Mouse (Mus musculus): ENCODE results near the gene Sec22b. TPM values are rescaled to one million over a fixed set of nuclear protein-coding genes. Genes with fewer than 3 reads are reported as not detected.

The Sec22b gene
- polyA plus RNA-seq, 1 experiment from 2014 or later: 147 TPM

GRCm38 (mm10) chr3:97949946-97950345 is 49.0 kb downstream of the Sec22b start:
- Histone ChIP-seq H3K4me3 (ENCODE audit: low read length) (no peak overlapping the region), H3K9ac (replicated peaks; ENCODE audit: low read length) (no peak overlapping the region), H3K27me3 (ENCODE audit: insufficient read depth, low read length) (no peaks in the 10 kb centered on the region), H3K27ac (ENCODE audit: low read length) (no peak overlapping the region), H3K9me3 (ENCODE audit: low read length) (no peaks in the 10 kb centered on the region), H3K4me1 (ENCODE audit: insufficient read depth, low read length) (peaks cover 6% of the 10 kb centered on the region; the same call in 1 of the 2 replicates), H3K4me2 (replicated peaks; ENCODE audit: low read depth, low read length) (no peak overlapping the region), H3K36me3 (ENCODE audit: insufficient read depth, low read length) (no peaks in the 10 kb centered on the region)
- 71% methylated on average over 5 of the region's 5 CpGs for WGBS
- no peak for ATAC-seq (ENCODE audit: low FRiP score, low TSS enrichment)

DNA sequence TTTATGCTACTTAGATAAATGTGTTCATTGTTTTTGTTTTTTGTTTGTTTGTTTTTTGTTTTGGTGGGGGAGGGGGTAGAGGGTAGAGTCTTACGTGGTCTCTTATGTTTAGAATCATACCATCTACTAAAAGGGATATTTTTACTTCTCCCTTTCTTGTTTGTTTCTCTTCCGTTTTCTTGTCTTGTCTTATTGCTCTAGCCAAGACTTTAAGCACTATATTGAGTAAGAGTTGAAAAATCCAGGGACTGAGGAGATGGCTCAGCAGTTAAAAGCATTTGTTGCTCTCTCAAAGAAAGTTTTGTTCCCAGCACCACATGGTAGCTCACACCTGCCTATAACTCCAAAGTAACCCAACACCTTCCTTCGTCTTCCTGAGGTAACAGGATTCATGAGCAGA is 50.1 kb downstream of the Sec22b start:
- no peaks in the 10 kb centered on the region for H3K27me3 ChIP-seq (ENCODE audit: insufficient read depth, low read length)
- H3K9ac ChIP-seq (replicated peaks; ENCODE audit: low read length): no peak overlapping the region
- 77% methylated on average over 3 of the region's 3 CpGs for WGBS
- ATAC-seq (ENCODE audit: low FRiP score, low TSS enrichment): no peak
- no peak overlapping the region for H3K27ac ChIP-seq (ENCODE audit: low read length)
- H3K4me1 ChIP-seq (ENCODE audit: insufficient read depth, low read length): peaks cover 7% of the 10 kb centered on the region; the same call in 1 of the 2 replicates
- H3K36me3 ChIP-seq (ENCODE audit: insufficient read depth, low read length): no peaks in the 10 kb centered on the region
- no peaks in the 10 kb centered on the region for H3K9me3 ChIP-seq (ENCODE audit: low read length)
- no peak overlapping the region for H3K4me2 ChIP-seq (replicated peaks; ENCODE audit: low read depth, low read length)
- no peak overlapping the region for H3K4me3 ChIP-seq (ENCODE audit: low read length)

DNA sequence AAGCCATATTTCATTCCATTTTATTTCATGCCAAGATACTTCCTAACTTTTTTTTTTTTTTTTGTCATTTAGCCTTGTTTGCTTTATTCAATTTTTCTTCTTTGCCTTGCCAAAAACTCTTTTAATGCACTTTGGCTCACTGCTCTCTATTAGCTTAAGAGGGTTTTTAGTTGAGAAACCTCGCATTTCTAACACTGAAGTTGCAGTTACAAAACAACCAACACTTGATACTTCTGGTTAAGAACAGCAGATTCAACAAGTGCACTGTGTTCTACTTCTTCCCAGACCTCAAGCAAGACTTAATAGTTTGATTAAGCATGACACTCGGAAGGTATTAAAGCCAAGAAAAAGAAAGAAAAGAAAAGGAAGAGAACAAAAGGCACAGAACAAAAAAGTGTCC is 52.2 kb downstream of the Sec22b start:
- ATAC-seq (ENCODE audit: low FRiP score, low TSS enrichment): no peak
- Histone ChIP-seq H3K9me3 (ENCODE audit: low read length) (no peaks in the 10 kb centered on the region), H3K36me3 (ENCODE audit: insufficient read depth, low read length) (no peaks in the 10 kb centered on the region), H3K4me3 (ENCODE audit: low read length) (no peak overlapping the region), H3K27me3 (ENCODE audit: insufficient read depth, low read length) (no peaks in the 10 kb centered on the region), H3K4me1 (ENCODE audit: insufficient read depth, low read length) (0 out of 2 replicates have a peak, but pooled peaks cover 5% of the 10 kb centered on the region), H3K4me2 (replicated peaks; ENCODE audit: low read depth, low read length) (no peak overlapping the region), H3K9ac (replicated peaks; ENCODE audit: low read length) (no peak overlapping the region), H3K27ac (ENCODE audit: low read length) (no peak overlapping the region)
- WGBS: 92% methylated on average over 2 of the region's 2 CpGs

GRCm38 (mm10) chr3:97956322-97956721 is 55.3 kb downstream of the Sec22b start:
- ATAC-seq (ENCODE audit: low FRiP score, low TSS enrichment): no peak
- WGBS: 46% methylated on average over 6 of the region's 6 CpGs
- H3K4me2 ChIP-seq (replicated peaks; ENCODE audit: low read depth, low read length): no peak overlapping the region

DNA sequence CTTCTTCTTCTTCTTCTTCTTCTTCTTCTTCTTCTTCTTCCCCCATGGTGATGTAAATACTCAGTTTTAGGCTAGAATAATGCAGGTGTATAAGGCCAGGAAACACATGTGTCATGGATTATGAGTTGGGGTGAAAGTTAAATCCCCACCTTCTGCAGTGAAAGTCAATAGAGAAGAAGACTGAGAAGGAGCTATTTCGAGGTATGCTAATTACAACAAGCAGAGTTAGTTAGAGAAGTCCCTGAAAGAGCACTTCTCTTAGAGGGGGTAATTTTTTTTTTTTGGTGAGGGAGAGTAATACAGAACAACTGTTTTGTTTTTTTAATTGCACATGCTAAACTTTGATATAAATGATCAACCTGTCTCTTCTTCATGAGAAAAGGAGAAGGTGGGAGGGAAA is 55.9 kb downstream of the Sec22b start:
- no peak overlapping the region for H3K9ac ChIP-seq (replicated peaks; ENCODE audit: low read length)
- H3K4me1 ChIP-seq (ENCODE audit: insufficient read depth, low read length): peaks cover 10% of the 10 kb centered on the region; the same call in 1 of the 2 replicates
- H3K9me3 ChIP-seq (ENCODE audit: low read length): no peaks in the 10 kb centered on the region
- 78% methylated on average over 1 of the region's 1 CpGs for WGBS
- no peak overlapping the region for H3K27ac ChIP-seq (ENCODE audit: low read length)
- H3K36me3 ChIP-seq (ENCODE audit: insufficient read depth, low read length): no peaks in the 10 kb centered on the region
- no peak overlapping the region for H3K4me3 ChIP-seq (ENCODE audit: low read length)
- H3K27me3 ChIP-seq (ENCODE audit: insufficient read depth, low read length): no peaks in the 10 kb centered on the region
- ATAC-seq (ENCODE audit: low FRiP score, low TSS enrichment): no peak
- H3K4me2 ChIP-seq (replicated peaks; ENCODE audit: low read depth, low read length): no peak overlapping the region

More at GRCm38 (mm10) chr3:97956322-97956721, 55.3 kb downstream of the Sec22b start:
- Histone ChIP-seq H3K27me3 (ENCODE audit: insufficient read depth, low read length) (no peaks in the 10 kb centered on the region), H3K27ac (ENCODE audit: low read length) (no peak overlapping the region), H3K36me3 (ENCODE audit: insufficient read depth, low read length) (no peaks in the 10 kb centered on the region), H3K4me1 (ENCODE audit: insufficient read depth, low read length) (peaks cover 7% of the 10 kb centered on the region; the same call in 1 of the 2 replicates), H3K9me3 (ENCODE audit: low read length) (no peaks in the 10 kb centered on the region), H3K9ac (replicated peaks; ENCODE audit: low read length) (no peak overlapping the region), H3K4me3 (ENCODE audit: low read length) (no peak overlapping the region)

GRCm38 (mm10) chr3:97960783-97961594 is 60.0 kb downstream of the Sec22b start:
- no peak overlapping the region for H3K27ac ChIP-seq (ENCODE audit: low read length)
- H3K4me2 ChIP-seq (replicated peaks; ENCODE audit: low read depth, low read length): no peak overlapping the region
- no peaks in the 10 kb centered on the region for H3K27me3 ChIP-seq (ENCODE audit: insufficient read depth, low read length)
- peaks cover 14% of the 10 kb centered on the region for H3K4me1 ChIP-seq (ENCODE audit: insufficient read depth, low read length)
- no peak overlapping the region for H3K4me3 ChIP-seq (ENCODE audit: low read length)
- no peak overlapping the region for H3K9ac ChIP-seq (replicated peaks; ENCODE audit: low read length)
- ATAC-seq (ENCODE audit: low FRiP score, low TSS enrichment): no peak
- WGBS: 69% methylated on average over 14 of the region's 14 CpGs
- no peaks in the 10 kb centered on the region for H3K9me3 ChIP-seq (ENCODE audit: low read length)
- no peaks in the 10 kb centered on the region for H3K36me3 ChIP-seq (ENCODE audit: insufficient read depth, low read length)

- no peak overlapping the region for H3K4me3 ChIP-seq (ENCODE audit: low read length)
- ATAC-seq (ENCODE audit: low FRiP score, low TSS enrichment): no peak
- H3K27me3 ChIP-seq (ENCODE audit: insufficient read depth, low read length): no peaks in the 10 kb centered on the region
- H3K27ac ChIP-seq (ENCODE audit: low read length): no peak overlapping the region
- H3K36me3 ChIP-seq (ENCODE audit: insufficient read depth, low read length): no peaks in the 10 kb centered on the region
- no peak overlapping the region for H3K4me2 ChIP-seq (replicated peaks; ENCODE audit: low read depth, low read length)
- H3K9me3 ChIP-seq (ENCODE audit: low read length): no peaks in the 10 kb centered on the region
- peaks cover 10% of the 10 kb centered on the region for H3K4me1 ChIP-seq (ENCODE audit: insufficient read depth, low read length)
- WGBS: 81% methylated on average over 6 of the region's 6 CpGs
- H3K9ac ChIP-seq (replicated peaks; ENCODE audit: low read length): no peak overlapping the region
These were observed 61.0 kb downstream of the Sec22b start for GRCm38 (mm10) chr3:97961962-97962361.

GRCm38 (mm10) chr3:97964878-97965353 is 63.9 kb downstream of the Sec22b start:
- H3K9me3 ChIP-seq (ENCODE audit: low read length): no peaks in the 10 kb centered on the region
- H3K4me1 ChIP-seq (ENCODE audit: insufficient read depth, low read length): peaks cover 10% of the 10 kb centered on the region
- H3K4me2 ChIP-seq (replicated peaks; ENCODE audit: low read depth, low read length): no peak overlapping the region
- no peak overlapping the region for H3K9ac ChIP-seq (replicated peaks; ENCODE audit: low read length)
- no peak overlapping the region for H3K27ac ChIP-seq (ENCODE audit: low read length)
- no peaks in the 10 kb centered on the region for H3K27me3 ChIP-seq (ENCODE audit: insufficient read depth, low read length)
- no peak overlapping the region for H3K4me3 ChIP-seq (ENCODE audit: low read length)
- ATAC-seq (ENCODE audit: low FRiP score, low TSS enrichment): no peak
- H3K36me3 ChIP-seq (ENCODE audit: insufficient read depth, low read length): no peaks in the 10 kb centered on the region
- WGBS: 48% methylated on average over 14 of the region's 14 CpGs

GRCm38 (mm10) chr3:97967627-97968026 is 66.6 kb downstream of the Sec22b start:
- Histone ChIP-seq H3K36me3 (ENCODE audit: insufficient read depth, low read length) (no peaks in the 10 kb centered on the region), H3K4me3 (ENCODE audit: low read length) (no peak overlapping the region), H3K27me3 (ENCODE audit: insufficient read depth, low read length) (no peaks in the 10 kb centered on the region), H3K27ac (ENCODE audit: low read length) (no peak overlapping the region), H3K4me2 (replicated peaks; ENCODE audit: low read depth, low read length) (no peak overlapping the region), H3K4me1 (ENCODE audit: insufficient read depth, low read length) (peaks cover 20% of the 10 kb centered on the region), H3K9me3 (ENCODE audit: low read length) (no peaks in the 10 kb centered on the region), H3K9ac (replicated peaks; ENCODE audit: low read length) (no peak overlapping the region)
- no peak for ATAC-seq (ENCODE audit: low FRiP score, low TSS enrichment)
- 64% methylated on average over 2 of the region's 2 CpGs for WGBS

DNA sequence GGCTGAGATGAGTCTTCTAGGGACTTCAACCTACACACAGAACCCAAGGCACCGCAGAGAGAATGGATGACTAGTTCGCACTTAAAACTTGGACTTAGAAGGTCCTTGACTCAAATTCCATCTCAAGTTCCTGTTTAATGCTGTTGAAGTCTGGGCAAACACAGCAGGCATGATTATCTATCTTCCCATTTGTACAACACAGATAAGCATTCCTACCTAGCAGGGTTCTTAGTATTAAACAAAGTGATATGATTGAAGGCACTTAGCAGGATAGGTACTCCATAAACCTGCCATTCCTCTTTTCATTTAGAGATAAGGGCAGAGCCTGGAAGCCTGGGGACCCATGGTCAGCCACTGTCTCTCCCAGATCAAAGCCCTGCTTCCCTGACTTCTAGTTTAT is 67.2 kb downstream of the Sec22b start:
- no peaks in the 10 kb centered on the region for H3K36me3 ChIP-seq (ENCODE audit: insufficient read depth, low read length)
- no peak overlapping the region for H3K4me2 ChIP-seq (replicated peaks; ENCODE audit: low read depth, low read length)
- no peaks in the 10 kb centered on the region for H3K27me3 ChIP-seq (ENCODE audit: insufficient read depth, low read length)
- H3K27ac ChIP-seq (ENCODE audit: low read length): no peak overlapping the region
- no peak for ATAC-seq (ENCODE audit: low FRiP score, low TSS enrichment)
- H3K4me1 ChIP-seq (ENCODE audit: insufficient read depth, low read length): peaks cover 26% of the 10 kb centered on the region
- no peak overlapping the region for H3K4me3 ChIP-seq (ENCODE audit: low read length)
- 93% methylated on average over 2 of the region's 2 CpGs for WGBS
- no peak overlapping the region for H3K9ac ChIP-seq (replicated peaks; ENCODE audit: low read length)
- no peaks in the 10 kb centered on the region for H3K9me3 ChIP-seq (ENCODE audit: low read length)

Data from kidney, embryonic 16.5 days (tissue).